Mouse (Mus musculus): ENCODE results near the gene Yipf2.
A peak's percentile ranks its signal among the peaks of the same experiment; 100 is the strongest.
"Not testable (repeated sequence)": the region's sequence is repeated elsewhere in the genome, so short reads cannot be mapped to it uniquely, and the experiment has no call there.

Gene Yipf2

DNA sequence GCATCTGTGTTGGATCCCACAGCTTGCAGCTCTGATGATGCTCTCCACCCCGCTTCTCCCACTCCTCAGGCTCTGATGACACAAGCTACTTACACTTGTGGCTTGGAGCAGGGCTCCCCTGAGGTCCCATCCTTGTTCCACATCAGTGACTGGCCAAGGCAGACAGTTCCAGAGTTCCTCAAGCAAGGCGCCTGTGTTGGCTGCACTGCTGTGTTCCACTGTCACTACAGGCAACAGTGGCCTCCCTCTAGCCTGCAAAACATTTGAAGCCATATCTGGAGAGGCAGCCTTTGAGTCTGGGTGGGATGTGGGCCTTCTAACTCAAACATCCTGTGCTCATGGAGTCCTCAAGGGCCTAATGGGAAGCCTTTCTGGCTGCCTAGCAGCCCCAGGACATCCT is 35.6 kb downstream of the Yipf2 start:
- no peak for DNase-seq

- no peak for DNase-seq
Measured at GRCm38 (mm10) chr9:21555198-21555742, 37.4 kb downstream of the Yipf2 start.

DNA sequence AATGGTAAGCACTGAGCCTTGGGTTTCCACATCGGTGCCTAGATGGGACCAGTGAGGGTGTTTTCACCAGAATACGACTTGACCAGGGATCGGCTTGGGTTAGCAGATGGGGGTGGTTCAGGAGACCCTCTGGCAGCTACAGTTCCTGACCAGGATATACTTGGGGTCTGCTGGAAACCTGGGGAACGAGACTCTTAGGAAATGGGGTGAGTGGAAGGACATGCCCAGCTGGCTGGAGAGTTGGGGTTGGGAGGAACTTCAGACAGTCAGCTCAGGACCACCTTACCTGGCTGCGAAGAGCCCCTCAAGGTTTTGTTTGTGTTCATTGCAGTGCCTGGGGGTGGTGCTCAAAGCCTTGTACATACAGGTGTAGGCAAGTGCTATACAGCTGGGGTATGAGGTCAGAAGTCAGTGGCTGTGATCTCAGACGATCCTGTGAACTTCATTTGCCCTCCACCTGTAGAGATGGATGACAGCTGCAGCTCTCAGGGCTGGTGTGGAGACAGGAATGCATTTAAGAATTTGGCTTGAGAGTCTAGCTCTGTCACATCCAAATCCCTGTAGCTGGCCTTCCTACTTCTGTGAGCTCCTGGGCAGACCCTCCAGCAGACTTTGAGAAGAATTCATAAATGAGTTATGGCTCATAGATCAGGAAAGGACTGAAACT is 38.9 kb downstream of the Yipf2 start:
- no peak for DNase-seq

DNA sequence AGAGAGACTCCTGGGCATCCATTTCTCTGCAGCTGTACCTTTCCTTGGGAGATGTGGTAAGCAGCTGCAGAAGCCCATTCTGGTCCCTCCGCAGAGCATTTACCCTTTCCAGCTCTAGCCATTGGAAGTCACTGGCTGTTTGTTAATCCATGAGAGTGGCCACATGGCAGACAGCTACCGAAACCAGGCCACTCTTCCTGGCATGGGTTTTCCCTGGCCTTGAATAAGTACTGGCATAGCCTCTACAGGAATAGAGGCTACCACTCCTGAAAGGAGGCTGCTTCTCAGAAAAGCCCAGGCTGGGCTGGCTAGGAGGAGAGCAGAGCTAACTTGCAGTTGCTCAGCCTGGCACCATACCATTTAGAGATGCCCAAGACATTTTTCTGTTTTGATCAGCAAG is 41.6 kb downstream of the Yipf2 start:
- DNase-seq = no peak

DNA sequence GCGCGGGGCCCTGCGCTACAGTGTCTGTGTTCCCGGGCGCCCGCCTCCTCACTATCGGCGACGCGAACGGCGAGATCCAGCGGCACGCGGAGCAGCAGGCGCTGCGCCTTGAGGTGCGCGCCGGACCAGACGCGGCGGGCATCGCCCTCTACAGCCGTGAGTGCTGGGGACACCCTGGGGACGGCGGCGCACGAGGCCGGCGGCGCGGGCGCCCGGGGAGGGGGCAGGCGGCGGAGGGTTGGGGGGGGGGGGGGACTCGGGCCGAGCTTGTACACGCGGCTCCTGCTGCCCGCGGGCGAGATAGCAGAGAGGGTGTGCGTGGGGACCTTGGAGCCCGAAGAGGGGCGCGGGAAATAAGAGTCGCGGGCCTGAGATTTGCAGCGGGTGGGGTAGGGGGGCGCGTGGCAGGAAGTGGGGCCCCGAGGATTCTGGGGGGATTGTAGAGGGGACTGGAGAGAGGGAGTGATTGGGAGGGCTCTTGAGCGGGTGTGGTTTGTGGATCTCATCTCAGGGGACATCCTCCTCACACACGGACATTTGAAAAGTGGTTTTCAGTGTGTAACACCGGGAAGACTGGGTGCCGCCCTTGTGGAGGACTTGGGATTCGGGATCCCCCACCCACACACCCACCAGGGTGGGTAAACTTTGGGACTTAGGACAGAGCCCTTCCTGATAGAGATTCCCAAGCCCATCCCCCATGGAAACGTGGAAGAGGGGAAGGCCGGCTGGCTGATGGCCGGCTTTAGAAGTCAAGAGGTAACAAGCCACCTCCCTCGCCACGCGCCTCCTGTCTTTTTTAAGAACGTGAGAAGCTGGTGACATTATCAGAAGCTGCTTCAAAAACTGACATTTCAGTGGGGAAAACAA is 45.3 kb downstream of the Yipf2 start:
- DNase-seq = peak; percentile 69

DNA sequence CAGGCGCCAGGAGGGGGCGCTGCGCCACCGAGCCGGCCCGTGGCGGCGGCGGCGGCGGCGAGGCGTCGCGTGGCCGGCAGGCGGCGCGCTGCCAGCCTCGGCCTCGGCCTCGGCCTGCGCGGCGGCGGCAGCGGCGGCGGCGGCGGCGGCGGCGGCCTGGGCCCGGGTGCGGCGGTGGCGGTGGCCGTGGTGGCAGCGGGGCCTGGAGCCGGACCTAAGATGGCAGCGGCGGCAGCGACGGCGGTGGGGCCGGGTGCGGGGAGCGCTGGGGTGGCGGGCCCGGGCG is 45.9 kb downstream of the Yipf2 start, which contains the start of gene Carm1:
Gene Carm1 (plus strand): TSS at position 106 of the 286 bp plus-strand sequence.
- DNase-seq = no peak

DNA sequence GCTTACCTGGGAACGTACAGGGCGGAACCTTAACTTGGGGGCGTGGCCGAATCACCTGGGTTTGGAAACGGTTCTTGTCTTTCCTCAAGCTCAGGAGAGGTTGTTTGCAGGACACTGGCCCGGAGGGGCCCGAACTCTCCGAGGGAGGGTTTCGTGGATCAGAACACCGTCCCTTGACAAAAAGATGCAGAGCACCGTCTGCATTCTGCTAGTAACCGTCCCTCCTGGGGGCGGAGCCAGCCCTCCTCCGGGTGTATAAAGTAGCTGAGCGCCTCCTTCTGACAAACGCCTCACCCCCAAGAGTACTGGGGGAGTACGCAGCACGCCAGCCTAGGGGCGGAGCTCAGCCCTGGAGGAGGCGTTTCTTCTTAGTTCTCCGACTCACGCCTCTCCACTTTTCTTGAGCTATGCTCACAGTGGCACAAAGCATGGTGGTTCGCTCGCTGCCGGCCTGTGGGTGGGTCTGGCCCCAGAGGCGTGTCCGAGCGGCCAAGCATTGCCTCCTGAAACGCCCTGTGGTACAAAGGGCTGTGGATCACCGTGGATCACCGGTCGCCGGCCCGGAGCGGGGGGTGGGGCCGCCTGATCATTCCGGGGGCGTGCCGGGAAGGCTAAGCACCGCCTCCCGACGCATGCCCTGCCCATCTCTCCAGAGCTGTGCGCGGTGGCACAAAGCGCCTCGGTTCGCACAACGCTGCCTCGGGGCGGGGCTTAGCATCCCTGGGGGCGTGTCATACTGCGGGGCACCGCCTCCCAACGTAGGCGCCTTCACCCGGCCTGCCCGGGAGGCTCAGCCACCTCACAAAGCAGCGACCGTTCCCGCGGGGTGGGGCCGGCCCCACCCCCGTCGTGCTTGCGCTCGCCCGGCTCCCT is 46.5 kb downstream of the Yipf2 start:
- peak; percentile 100 for DNase-seq

DNA sequence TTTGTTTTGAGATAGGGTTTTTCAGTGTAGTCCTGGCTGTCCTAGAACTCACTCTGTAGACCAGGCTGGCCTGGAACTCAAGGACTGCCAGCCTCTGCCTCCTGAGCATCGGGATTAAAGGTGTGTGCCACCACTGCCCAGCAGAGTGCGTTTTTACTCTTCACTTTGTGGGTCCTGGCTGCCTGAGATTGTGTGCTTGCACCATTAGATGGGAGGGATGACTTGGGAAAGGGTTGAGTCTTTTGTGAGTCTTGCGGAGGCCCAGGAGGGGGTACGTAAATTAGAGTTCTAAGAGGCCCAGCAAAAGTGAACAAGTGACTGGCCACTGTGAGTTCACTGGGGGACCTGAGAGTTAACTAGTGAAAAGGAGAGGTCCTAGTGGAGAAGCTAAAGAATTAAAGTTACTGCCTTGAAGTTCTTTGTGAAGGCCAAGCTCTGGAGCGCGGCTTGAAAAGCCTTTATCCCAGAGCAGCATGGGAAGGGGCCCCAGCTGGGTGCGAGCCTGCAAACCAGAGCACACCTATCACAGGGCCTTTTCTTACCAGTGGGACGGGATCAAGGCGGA is 47.2 kb downstream of the Yipf2 start:
- peak; percentile 12 for DNase-seq

DNA sequence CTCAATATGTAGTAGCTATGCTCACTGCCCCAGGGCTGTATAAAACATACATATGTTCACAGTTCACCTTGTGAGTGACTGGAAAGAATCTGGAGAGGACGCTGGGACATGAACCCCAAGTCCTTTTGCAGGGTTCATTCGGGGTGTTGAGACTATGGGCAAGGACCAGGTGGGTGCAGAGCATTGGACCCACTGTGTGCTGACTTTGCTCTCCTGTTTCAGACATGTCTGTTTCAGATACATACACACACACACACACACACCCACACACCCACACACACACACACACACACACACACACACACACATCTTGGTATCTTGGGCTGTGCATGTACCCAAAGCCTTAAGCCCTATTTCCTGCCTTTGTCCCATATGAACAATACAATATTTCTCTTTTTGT is 50.6 kb downstream of the Yipf2 start:
- DNase-seq = not testable (repeated sequence)

DNA sequence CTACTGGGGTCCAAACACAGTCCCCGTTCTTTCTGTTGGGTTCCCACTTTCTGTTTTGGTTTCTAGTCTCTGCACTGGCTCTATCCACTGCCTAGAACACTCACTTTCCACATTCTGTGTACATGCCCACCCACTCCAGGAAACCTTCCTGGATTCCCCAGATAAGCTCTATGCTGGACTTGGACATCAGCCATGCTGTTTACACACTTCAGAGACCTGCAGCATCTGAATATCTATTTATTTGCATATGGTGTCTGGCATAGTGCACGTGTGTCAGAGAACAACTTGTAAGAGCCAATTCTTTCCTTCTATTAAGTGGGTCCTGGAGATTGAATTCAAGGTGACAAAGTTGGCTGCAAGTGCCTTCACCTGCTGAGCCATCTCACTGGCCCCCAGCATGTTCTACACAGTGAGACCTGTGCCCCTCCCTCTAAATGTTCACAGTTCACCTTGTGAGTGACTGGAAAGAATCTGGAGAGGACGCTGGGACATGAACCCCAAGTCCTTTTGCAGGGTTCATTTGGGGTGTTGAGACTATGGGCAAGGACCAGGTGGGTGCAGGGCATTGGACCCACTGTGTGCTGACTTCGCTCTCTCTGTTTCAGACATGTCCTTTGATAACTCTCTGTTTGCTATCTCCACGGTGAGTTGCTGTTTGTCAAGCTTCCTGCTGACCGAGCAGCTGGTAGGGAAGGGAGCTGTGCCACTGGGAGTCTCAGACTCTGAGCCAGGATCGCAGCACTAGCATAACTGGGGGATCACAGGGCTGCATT is 52.5 kb downstream of the Yipf2 start:
- DNase-seq = no peak
